Mouse (Mus musculus) ES-E14 (cell line): ENCODE measurements around the gene Itgae. TPM values are rescaled to one million over a fixed set of nuclear protein-coding genes. Genes with fewer than 3 reads are reported as not detected.
"Not testable (repeated sequence)": the region's sequence is repeated elsewhere in the genome, so short reads cannot be mapped to it uniquely, and the experiment has no call there.

Source experiments
- DNase-seq: peaks from one replicate; pipeline ENCODE4 v3.0.0-alpha.2; 2013; ENCODE audit warnings: low read depth, low spot score
- H3K27ac ChIP-seq: 2 replicates; pipeline ENCODE4 v1.5.1; 2012; ENCODE audit warnings: low read depth, mild to moderate bottlenecking, low read length, moderate library complexity, mixed read lengths; ENCODE audit not compliant: poor library complexity, insufficient read depth, severe bottlenecking
- H3K36me3 ChIP-seq: 2 replicates; pipeline ENCODE4 v1.6.1; 2012; ENCODE audit warnings: mild to moderate bottlenecking, low read length, moderate library complexity, mixed read lengths; ENCODE audit not compliant: control insufficient read depth, poor library complexity, insufficient read depth, severe bottlenecking
- H3K4me1 ChIP-seq, 2 experiments: fragments of 150-350 bp in 1 of 2; sonication (generic) in 1 of 2; 2 replicates each; pipeline ENCODE4 v1.6.1; 2012; ENCODE audit warnings: low read length in 2 of 2, mild to moderate bottlenecking in 1 of 2, mixed read lengths in 1 of 2; ENCODE audit not compliant: control insufficient read depth in 2 of 2, insufficient read depth in 2 of 2, poor library complexity in 1 of 2
- H3K4me3 ChIP-seq, 2 experiments: fragments of 150-350 bp in 1 of 2; sonication (generic) in 1 of 2; 2 replicates each; pipeline ENCODE4 v1.5.1; 2012; ENCODE audit warnings: low read length in 2 of 2, low read depth in 1 of 2, mild to moderate bottlenecking in 1 of 2, mixed read lengths in 1 of 2; ENCODE audit not compliant: insufficient read depth in 1 of 2, poor library complexity in 1 of 2, severe bottlenecking in 1 of 2
- H3K9ac ChIP-seq: 2 replicates; pipeline ENCODE4 v1.6.1; 2012; ENCODE audit warnings: low read depth, mild to moderate bottlenecking, low read length, mixed read lengths; ENCODE audit not compliant: poor library complexity, insufficient read depth, severe bottlenecking
- H3K9me3 ChIP-seq: fragments of 150-350 bp; sonication (generic); 2 replicates; pipeline ENCODE4 v1.6.1; 2012; ENCODE audit warnings: low read depth, mild to moderate bottlenecking, low read length; ENCODE audit not compliant: control insufficient read depth, insufficient read depth
- CHD2 ChIP-seq: IDR thresholded peaks from 2 replicates; pipeline ENCODE4 v1.6.1; 2014; ENCODE audit warnings: mild to moderate bottlenecking, low read depth, low read length, inconsistent platforms
- HCFC1 ChIP-seq: IDR thresholded peaks from 2 replicates; pipeline ENCODE4 v1.6.1; 2012; ENCODE audit warnings: low read length, inconsistent platforms, borderline replicate concordance; ENCODE audit not compliant: insufficient read depth
- MAFK ChIP-seq: IDR thresholded peaks from 2 replicates; pipeline ENCODE4 v1.6.1; 2014; ENCODE audit warnings: mild to moderate bottlenecking, low read depth, low read length, inconsistent platforms; ENCODE audit not compliant: insufficient read depth
- ZC3H11A ChIP-seq: IDR thresholded peaks from 2 replicates; pipeline ENCODE4 v1.6.1; 2012; ENCODE audit warnings: low read depth, mild to moderate bottlenecking, inconsistent platforms, low read length, borderline replicate concordance
- ZNF384 ChIP-seq: IDR thresholded peaks from 2 replicates; pipeline ENCODE4 v1.6.1; 2012; ENCODE audit warnings: low read depth, low read length, inconsistent platforms
- in situ Hi-C, 2 experiments: fragments of 600-800 bp; cut with MboI; formaldehyde crosslinking; loops; one replicate each; pipeline ENCODE4 v1.15.1; 2025; ENCODE audit warnings: low sequenced_read_pairs in 2 of 2, inconsistent platforms in 1 of 2; ENCODE audit not compliant: unreplicated experiment in 2 of 2
- total RNA-seq: library from RNA; depleted of rRNA; stranded (reverse); fragments of 300-350 nt; gene quantifications from 2 replicates; pipeline ENCODE4 v1.2.3, GENCODE M21; 2012

Gene Itgae
- total RNA-seq, 1 experiment, result 0.45 TPM

GRCm38 (mm10) chr11:73098860-73099259 is 8.5 kb downstream of the Itgae start:
- in situ Hi-C loops, result no loop called here
- H3K4me3 ChIP-seq, result no peak overlapping the region

GRCm38 (mm10) chr11:73099976-73100750 is 9.8 kb downstream of the Itgae start:
- Histone ChIP-seq H3K36me3 (no peaks in the 10 kb centered on the region), H3K27ac (no peak overlapping the region), H3K4me1 (no peaks in the 10 kb centered on the region), H3K9me3 (no peaks in the 10 kb centered on the region), H3K4me3 (no peak overlapping the region), H3K9ac (no peak overlapping the region)
- no peak for TF ChIP-seq HCFC1
- TF ChIP-seq MAFK, result no peak
- TF ChIP-seq ZNF384, result no peak
- no peak for TF ChIP-seq CHD2
- no peak for TF ChIP-seq ZC3H11A
- in situ Hi-C loops, result no loop called here
- DNase-seq, result no peak

More at GRCm38 (mm10) chr11:73098860-73099259, 8.5 kb downstream of the Itgae start:
- no peaks in the 10 kb centered on the region for H3K36me3 ChIP-seq
- H3K9me3 ChIP-seq, result no peaks in the 10 kb centered on the region
- H3K9ac ChIP-seq, result no peak overlapping the region
- no peak for DNase-seq
- H3K27ac ChIP-seq, result no peak overlapping the region
- TF ChIP-seq MAFK, result no peak
- no peak for TF ChIP-seq HCFC1
- TF ChIP-seq ZNF384, result no peak
- TF ChIP-seq ZC3H11A, result no peak
- TF ChIP-seq CHD2, result no peak
- no peaks in the 10 kb centered on the region for H3K4me1 ChIP-seq

- H3K27ac ChIP-seq, result no peak overlapping the region
- H3K4me1 ChIP-seq, result no peaks in the 10 kb centered on the region
- no peaks in the 10 kb centered on the region for H3K9me3 ChIP-seq
- no peak for DNase-seq
- no peaks in the 10 kb centered on the region for H3K36me3 ChIP-seq
- H3K9ac ChIP-seq, result no peak overlapping the region
- TF ChIP-seq ZNF384 (no peak), MAFK (no peak), HCFC1 (no peak), ZC3H11A (no peak), CHD2 (no peak)
- in situ Hi-C loops, result no loop called here
- H3K4me3 ChIP-seq, result no peak overlapping the region
Observed at GRCm38 (mm10) chr11:73101308-73101707, 10.9 kb downstream of the Itgae start.

GRCm38 (mm10) chr11:73105246-73105645 is 14.9 kb downstream of the Itgae start:
- H3K9me3 ChIP-seq, result no peaks in the 10 kb centered on the region
- TF ChIP-seq ZNF384 (no peak), HCFC1 (no peak), MAFK (no peak), CHD2 (no peak), ZC3H11A (no peak)
- H3K4me1 ChIP-seq, result no peaks in the 10 kb centered on the region
- no peaks in the 10 kb centered on the region for H3K36me3 ChIP-seq
- H3K9ac ChIP-seq, result no peak overlapping the region
- no peak for DNase-seq
- in situ Hi-C loops, result no loop called here
- no peak overlapping the region for H3K27ac ChIP-seq
- no peak overlapping the region for H3K4me3 ChIP-seq

GRCm38 (mm10) chr11:73107358-73107757 is 17.0 kb downstream of the Itgae start:
- H3K36me3 ChIP-seq, result not testable (repeated sequence)

More at GRCm38 (mm10) chr11:73107358-73107757, 17.0 kb downstream of the Itgae start:
- H3K9me3 ChIP-seq, H3K9ac ChIP-seq, H3K4me1 ChIP-seq, DNase-seq, H3K27ac ChIP-seq, H3K4me3 ChIP-seq, in situ Hi-C loops: not testable (repeated sequence)
